Mouse (Mus musculus): ENCODE measurements around the gene Gm49380.

Gene Gm49380

GRCm38 (mm10) chr9:44075276-44075995 lies 37.9 kb downstream of the Gm49380 start:
- DNase-seq (ENCODE audit: low read depth), result no peak

GRCm38 (mm10) chr9:44074395-44075275 lies 38.7 kb downstream of the Gm49380 start:
- DNase-seq (ENCODE audit: low read depth), result no peak

GRCm38 (mm10) chr9:44073115-44073514 lies 40.2 kb downstream of the Gm49380 start:
- DNase-seq (ENCODE audit: low read depth), result no peak

GRCm38 (mm10) chr9:44072599-44072915 lies 40.7 kb downstream of the Gm49380 start:
- DNase-seq (ENCODE audit: low read depth), result no peak

GRCm38 (mm10) chr9:44071914-44072598 lies 41.2 kb downstream of the Gm49380 start:
- no peak for DNase-seq (ENCODE audit: low read depth)

- no peak for DNase-seq (ENCODE audit: low read depth)
These were observed 42.5 kb downstream of the Gm49380 start for GRCm38 (mm10) chr9:44070844-44071231.

GRCm38 (mm10) chr9:44070113-44070843 lies 43.0 kb downstream of the Gm49380 start:
- no peak for DNase-seq (ENCODE audit: low read depth)

- DNase-seq (ENCODE audit: low read depth), result no peak
These were observed 44.0 kb downstream of the Gm49380 start for GRCm38 (mm10) chr9:44069252-44069651.

GRCm38 (mm10) chr9:44067960-44068330 lies 45.4 kb downstream of the Gm49380 start:
- DNase-seq (ENCODE audit: low read depth), result no peak

- DNase-seq (ENCODE audit: low read depth), result no peak
These were observed 45.9 kb downstream of the Gm49380 start for GRCm38 (mm10) chr9:44067241-44067959.

GRCm38 (mm10) chr9:44066785-44067225 lies 46.5 kb downstream of the Gm49380 start, which contains the start of gene Usp2:
Usp2 (plus strand) TSS chr9:44067021.
- peak; percentile 97 for DNase-seq (ENCODE audit: low read depth)

GRCm38 (mm10) chr9:44065177-44065576 lies 48.1 kb downstream of the Gm49380 start:
- DNase-seq (ENCODE audit: low read depth), result no peak

GRCm38 (mm10) chr9:44058606-44059005 lies 54.7 kb downstream of the Gm49380 start:
- DNase-seq (ENCODE audit: low read depth), result no peak

- DNase-seq (ENCODE audit: low read depth), result no peak
These were observed 59.4 kb downstream of the Gm49380 start for GRCm38 (mm10) chr9:44053936-44054335.

GRCm38 (mm10) chr9:44052855-44053254 lies 60.4 kb downstream of the Gm49380 start:
- no peak for DNase-seq (ENCODE audit: low read depth)

- no peak for DNase-seq (ENCODE audit: low read depth)
These were observed 63.7 kb downstream of the Gm49380 start for GRCm38 (mm10) chr9:44049381-44050165.

GRCm38 (mm10) chr9:44048541-44049380 lies 64.5 kb downstream of the Gm49380 start:
- no peak for DNase-seq (ENCODE audit: low read depth)

GRCm38 (mm10) chr9:44047571-44048490 lies 65.5 kb downstream of the Gm49380 start:
- no peak for DNase-seq (ENCODE audit: low read depth)

Measured in c-Kit-positive CD71-negative TER-119-negative erythroid progenitor cells, embryonic 14.5 days (primary cell).